Mouse (Mus musculus) left cerebral cortex, adult 2 months (tissue): Measurements from ENCODE around the gene Calhm4. TPM values are rescaled to one million over a fixed set of nuclear protein-coding genes. Genes with fewer than 3 reads are reported as not detected.
"Not testable (repeated sequence)": the region's sequence is repeated elsewhere in the genome, so short reads cannot be mapped to it uniquely, and the experiment has no call there.

Experiments
- DNase-seq, 2 experiments: peaks; one replicate each; pipeline ENCODE4 v3.0.0; 2021 to 2022; ENCODE audit warnings: low spot score in 2 of 2, mixed read lengths in 1 of 2; ENCODE audit errors: extremely low spot score in 1 of 2
- H3K27ac ChIP-seq: fragments of 200-600 bp; 2 replicates; pipeline ENCODE4 v1.8.1; 2022
- H3K4me3 ChIP-seq: fragments of 200-600 bp; 2 replicates; pipeline ENCODE4 v1.8.1; 2022
- CTCF ChIP-seq: fragments of 200-600 bp; IDR thresholded peaks from 2 replicates; pipeline ENCODE4 v1.8.1; 2022; ENCODE audit warnings: antibody characterized with exemption, mild to moderate bottlenecking, moderate library complexity
- intact Hi-C: fragments of 180-260 bp; cut with DNase I; formaldehyde crosslinking; loops from one replicate; pipeline ENCODE4 v1.15.1; 2025
- total RNA-seq, 2 experiments: library from RNA; stranded (reverse); gene quantifications; 2 replicates each; pipeline ENCODE4 v1.2.3; 2021

The Calhm4 gene
- total RNA-seq, 2 experiments from 2014 or later = not detected

- TF ChIP-seq CTCF = peak; percentile 88
- intact Hi-C loops = loop anchor here (1.0 to 10.0 kb wide), 4 partner anchors 60 to 292 kb away; partner anchors contain the start of genes Calhm5 and Dse
- H3K4me3 ChIP-seq = no peak overlapping the region
- no peak overlapping the region for H3K27ac ChIP-seq
- DNase-seq = no peak
Observed at GRCm38 (mm10) chr10:34036587-34036986, 7.5 kb downstream of the Calhm4 start.

- intact Hi-C loops = loop anchor here (10.0 kb wide), 1 partner anchor 171 kb away; the partner anchor contains the start of gene Dse
- H3K27ac ChIP-seq = no peak overlapping the region
- peak; percentile 73 to 75 for DNase-seq
- peak; percentile 49 for TF ChIP-seq CTCF
- peak overlapping the region; percentile 36 for H3K4me3 ChIP-seq
Observed at GRCm38 (mm10) chr10:34033630-34034305, 10.3 kb downstream of the Calhm4 start.

GRCm38 (mm10) chr10:34030322-34030721 is 13.8 kb downstream of the Calhm4 start:
- intact Hi-C loops = loop anchor here (10.0 kb wide), 1 partner anchor 174 kb away; the partner anchor contains the start of gene Dse
- no peak for DNase-seq
- no peak for TF ChIP-seq CTCF
- Histone ChIP-seq H3K27ac (no peak overlapping the region), H3K4me3 (no peak overlapping the region)

- peak; percentile 98 for DNase-seq
- Histone ChIP-seq H3K4me3 (peak within 1 kb of the TSS; percentile 77), H3K27ac (peak within 1 kb of the TSS; percentile 90)
- no peak; the same call in 1 of the 2 replicates for TF ChIP-seq CTCF
- intact Hi-C loops = loop anchor here (1.0 to 5.0 kb wide), 3 partner anchors 69 to 398 kb away; partner anchors contain the start of genes Nt5dc1 and Zup1
Observed at GRCm38 (mm10) chr10:34019302-34020075, 24.6 kb downstream of the Calhm4 start, which contains the start of gene Rwdd1. Rwdd1 (minus strand) TSS chr10:34019624.

- peak overlapping the region; percentile 90 for H3K27ac ChIP-seq
- intact Hi-C loops = loop anchor here (1.0 to 5.0 kb wide), 3 partner anchors 68 to 398 kb away; partner anchors contain the start of genes Nt5dc1 and Zup1
- peak in 1 of 2 experiments; percentile 11 for DNase-seq
- TF ChIP-seq CTCF = no peak
- peak overlapping the region; percentile 77 for H3K4me3 ChIP-seq
Observed at GRCm38 (mm10) chr10:34018746-34019301, 25.3 kb downstream of the Calhm4 start.

GRCm38 (mm10) chr10:34013241-34013640 is 30.9 kb downstream of the Calhm4 start:
- intact Hi-C loops = no loop called here
- no peak for DNase-seq
- no peak for TF ChIP-seq CTCF

GRCm38 (mm10) chr10:34012581-34012980 is 31.5 kb downstream of the Calhm4 start:
- no peak overlapping the region for H3K27ac ChIP-seq
- H3K4me3 ChIP-seq = no peak overlapping the region
- no peak for TF ChIP-seq CTCF
- intact Hi-C loops = no loop called here
- no peak for DNase-seq

More at GRCm38 (mm10) chr10:34013241-34013640, 30.9 kb downstream of the Calhm4 start:
- no peak overlapping the region for H3K4me3 ChIP-seq
- H3K27ac ChIP-seq = no peak overlapping the region

- H3K4me3 ChIP-seq = no peak overlapping the region
- TF ChIP-seq CTCF = no peak
- no peak for DNase-seq
- H3K27ac ChIP-seq = no peak overlapping the region
- intact Hi-C loops = no loop called here
Observed at GRCm38 (mm10) chr10:33998397-33998796, 45.7 kb downstream of the Calhm4 start.

- intact Hi-C loops, H3K27ac ChIP-seq, DNase-seq, H3K4me3 ChIP-seq: not testable (repeated sequence)
Observed at GRCm38 (mm10) chr10:33996686-33997085, 47.4 kb downstream of the Calhm4 start.

Other genes starting within 250 kb of the Calhm4 start
- not detected for gene Sult3a1, start 186.6 kb downstream of the Calhm4 start, total RNA-seq
- 1 to 10 TPM; 2.8 to 3.1 TPM for gene Rsph4a, start 139.2 kb downstream of the Calhm4 start, total RNA-seq
- 10 to 100 TPM; 16.0 to 17.6 TPM for gene Zup1, start 93.0 kb downstream of the Calhm4 start, total RNA-seq
- gene Rwdd1, start 24.7 kb downstream of the Calhm4 start, total RNA-seq = 10 to 100 TPM; 89.9 to 96.3 TPM
- under 1 TPM in 1 of 2 experiments, not detected in 1; 0.43 TPM for gene Trappc3l, start 6.7 kb downstream of the Calhm4 start, total RNA-seq
- 1 to 10 TPM; 2.7 to 3.2 TPM for gene Calhm5, start 52.2 kb upstream of the Calhm4 start, total RNA-seq
- gene Calhm6, start 83.7 kb upstream of the Calhm4 start, total RNA-seq = under 1 TPM in 1 of 2 experiments, not detected in 1; 0.33 TPM
- 1 to 10 TPM; 6.3 to 7.4 TPM for gene Dse, start 163.4 kb upstream of the Calhm4 start, total RNA-seq
- 100 to 1,000 TPM; 161 to 169 TPM for gene Tspyl1, start 237.9 kb upstream of the Calhm4 start, total RNA-seq